In genomic region chr5:117388877-117389276, GRCm38 (mm10) we compare ENCODE assay signal across 8 mouse cellular contexts. TPM values are rescaled to one million over a fixed set of nuclear protein-coding genes. Genes with fewer than 3 reads are reported as not detected.
DNase-seq lines count a peak whose midpoint lies in the region; ATAC-seq lines count a peak whose summit lies in the region.

Gene Rfc5 (minus strand): TSS chr5:117389047.

- no peaks in the 10 kb centered on the region for H3K27me3 ChIP-seq in hindbrain, embryonic 16.5 days (replicated peaks; ENCODE audit: control insufficient read depth, insufficient read depth, low read length)

- DNase-seq in T-cell, adult 2 months (ENCODE audit: low spot score): peak; percentile 92
- DNase-seq in cerebellum, postnatal 36 days: peak; percentile 85 to 92
- peak; percentile 96 for DNase-seq in gastrocnemius, adult 18-20 months (ENCODE audit: low spot score)
- DNase-seq in left cerebral cortex, adult 18-20 months (ENCODE audit: low spot score in 2 of 2): peak; percentile 95 to 96
- peak; percentile 96 for DNase-seq in right cerebral cortex, adult 18-20 months
- peak; percentile 90 for DNase-seq in urinary bladder, postnatal 10 days (ENCODE audit: low spot score)

- under 1% methylated on average over 30 of the region's 44 CpGs for WGBS in hindbrain, embryonic 16.5 days
- WGBS in macrophage (ENCODE audit: missing documents): under 1% methylated on average over 43 of the region's 44 CpGs

- H3K4me3 ChIP-seq in hindbrain, embryonic 16.5 days (ENCODE audit: low read length): peak within 1 kb of the TSS; percentile 67
- peak within 1 kb of the TSS; percentile 74 for H3K4me3 ChIP-seq in macrophage (ENCODE audit: inconsistent target)

- peaks cover 2% of the 10 kb centered on the region for H3K4me1 ChIP-seq in hindbrain, embryonic 16.5 days (ENCODE audit: control insufficient read depth, insufficient read depth, low read depth, low read length)

- no peaks in the 10 kb centered on the region for H3K9me3 ChIP-seq in hindbrain, embryonic 16.5 days (ENCODE audit: control insufficient read depth, low read length)

- no peaks in the 10 kb centered on the region for H3K79me2 ChIP-seq in macrophage (ENCODE audit: inconsistent target)

- H3K27ac ChIP-seq in hindbrain, embryonic 16.5 days (ENCODE audit: low read depth, low read length): peak within 1 kb of the TSS; percentile 73
- peak within 1 kb of the TSS; percentile 42 for H3K27ac ChIP-seq in macrophage

- peak within 1 kb of the TSS; percentile 85 for H3K4me2 ChIP-seq in hindbrain, embryonic 16.5 days (ENCODE audit: low read length)

- peaks cover 4% of the 10 kb centered on the region; the same call in 1 of the 2 replicates for H3K36me3 ChIP-seq in hindbrain, embryonic 16.5 days (ENCODE audit: control insufficient read depth, insufficient read depth, low read length)
- peaks cover 13% of the 10 kb centered on the region; the same call in 1 of the 2 replicates for H3K36me3 ChIP-seq in macrophage (ENCODE audit: inconsistent target)

- peak within 1 kb of the TSS; percentile 84 for H3K9ac ChIP-seq in hindbrain, embryonic 16.5 days (ENCODE audit: low read depth, low read length)

- peak; percentile 97 for ATAC-seq in hindbrain, embryonic 16.5 days

RNA-seq across cellular contexts. Expression of gene Rfc5, which starts in this region (rescaled TPM):
- 1 to 10 TPM; 1.4 to 1.9 TPM for total RNA-seq in gastrocnemius, adult 18-20 months (2021)
- polyA plus RNA-seq in hindbrain, embryonic 16.5 days (2015; fragmentation: Nextera tagmentation; extraction: Ambion mirVana): 31.9 and 32.7 TPM in 2 replicates
- 10 to 100 TPM; 13.0 to 18.8 TPM for total RNA-seq in left cerebral cortex, adult 18-20 months (2021)
- total RNA-seq in macrophage (2018; cell fraction: chromatin; rRNA removed): 10 to 100 TPM in 19 of 26 experiments, 1 to 10 TPM in 7; 2.1 to 51.1 (median 17.2) TPM
- total RNA-seq in macrophage (2018; cell fraction: cytosol; rRNA removed): 10 to 100 TPM in 13 of 26 experiments, 1 to 10 TPM in 13; 5.8 to 16.0 (median 9.9) TPM
- 10 to 100 TPM in 13 of 26 experiments, 1 to 10 TPM in 13; 2.0 to 30.9 (median 10.7) TPM for total RNA-seq in macrophage (2018; cell fraction: nucleus; rRNA removed)
- 9.5 to 24.0 TPM (median 13.0 TPM) in 3 replicates for polyA plus RNA-seq in macrophage (2018)

Comparison
In these comparisons a context has a peak if more than half of its experiments do, and no peak if none do; other contexts are left out.
1. Peak in every context shown above with its lines: DNase-seq, ATAC-seq, H3K4me3 ChIP-seq and H3K27ac ChIP-seq.
2. RNA of gene Rfc5 (total RNA-seq): 13.0 to 18.8 TPM in left cerebral cortex, adult 18-20 months; 1.4 to 1.9 TPM in gastrocnemius, adult 18-20 months; every median in the first group is over 4 times any median in the second.